Mouse (Mus musculus) heart, postnatal 0 days (tissue): ENCODE results near the gene Colgalt2. TPM values are rescaled to one million over a fixed set of nuclear protein-coding genes. Genes with fewer than 3 reads are reported as not detected.

Experiments used
- ATAC-seq: fragments of 200-750 bp; cut with Nextera tagmentation; 2 replicates; pipeline ENCODE4 v1.8.0; 2017; ENCODE audit warnings: low read depth, moderate number of reproducible peaks, moderate library complexity; ENCODE audit not compliant: insufficient read depth
- DNase-seq: peaks from one replicate; pipeline ENCODE4 v3.0.0-alpha.2; 2016; ENCODE audit warnings: low spot score
- H3K27ac ChIP-seq: fragments of 300-500 bp; sonication (generic); 2 replicates; pipeline ENCODE4 v1.5.1; 2014; ENCODE audit warnings: low read depth, mild to moderate bottlenecking
- H3K27me3 ChIP-seq: fragments of 300-500 bp; sonication (generic); 2 replicates; pipeline ENCODE4 v1.6.1; 2014; ENCODE audit warnings: low read length, mixed read lengths; ENCODE audit not compliant: control insufficient read depth, insufficient read depth
- H3K36me3 ChIP-seq: fragments of 300-500 bp; sonication (generic); replicated peaks from 2 replicates; pipeline ENCODE4 v1.6.1; 2014; ENCODE audit warnings: low read length, mixed read lengths; ENCODE audit not compliant: control insufficient read depth, insufficient read depth
- H3K4me1 ChIP-seq: fragments of 300-500 bp; sonication (generic); 2 replicates; pipeline ENCODE4 v1.6.1; 2014; ENCODE audit warnings: antibody characterized with exemption; ENCODE audit not compliant: control insufficient read depth, insufficient read depth
- H3K4me2 ChIP-seq: fragments of 300-500 bp; sonication (generic); 2 replicates; pipeline ENCODE4 v1.6.1; 2014; ENCODE audit warnings: low read depth, mild to moderate bottlenecking, low read length, moderate library complexity
- H3K4me3 ChIP-seq: fragments of 300-500 bp; sonication (generic); 2 replicates; pipeline ENCODE4 v1.5.1; 2014; ENCODE audit warnings: low read depth, low read length
- H3K9ac ChIP-seq: fragments of 300-500 bp; sonication (generic); replicated peaks from 2 replicates; pipeline ENCODE4 v1.6.1; 2014; ENCODE audit warnings: low read depth, low read length, mixed read lengths
- H3K9me3 ChIP-seq: fragments of 300-500 bp; sonication (generic); replicated peaks from 2 replicates; pipeline ENCODE4 v1.6.1; 2016; ENCODE audit warnings: low read length; ENCODE audit not compliant: control insufficient read depth
- CTCF ChIP-seq: IDR thresholded peaks from 2 replicates; pipeline ENCODE4 v1.5.1; 2016; ENCODE audit warnings: antibody characterized with exemption, control low read depth, low read depth
- EP300 ChIP-seq: IDR thresholded peaks from 2 replicates; pipeline ENCODE4 v1.6.1; 2016; ENCODE audit warnings: antibody characterized with exemption, low read depth
- WGBS: fragments of 180-500 bp; shearing (Covaris S2); extraction: QIAGEN DNeasy Blood & Tissue Kit; methylation state at CpG from one replicate; pipeline ENCODE4 v1.1.7; 2014; 5-methylcytosine and 5-hydroxymethylcytosine counted together
- polyA plus RNA-seq: library from polyadenylated mRNA; unstranded; fragments of >200 nt; fragmentation: Nextera tagmentation; extraction: Ambion mirVana; gene quantifications from 2 replicates; pipeline ENCODE4 v1.2.1, GENCODE M21; 2015
- total RNA-seq: library from RNA; depleted of rRNA; stranded (reverse); fragments of >200 nt; gene quantifications from 2 replicates; pipeline ENCODE4 v1.2.3, GENCODE M21; 2014; ENCODE audit warnings: low replicate concordance

Gene Colgalt2
- total and polyA plus RNA-seq, 2 experiments from 2014 or later: 1.7 to 4.6 TPM

- H3K9ac ChIP-seq: no peak overlapping the region
- H3K36me3 ChIP-seq: no peaks in the 10 kb centered on the region
- H3K27me3 ChIP-seq: no peaks in the 10 kb centered on the region
- ATAC-seq: no peak
- no peak for DNase-seq
- WGBS: 92% methylated on average over 11 of the region's 11 CpGs
- H3K4me3 ChIP-seq: no peak overlapping the region
- no peak overlapping the region for H3K27ac ChIP-seq
- H3K9me3 ChIP-seq: no peaks in the 10 kb centered on the region
- H3K4me1 ChIP-seq: no peaks in the 10 kb centered on the region
- no peak overlapping the region for H3K4me2 ChIP-seq
- TF ChIP-seq EP300: no peak
- TF ChIP-seq CTCF: no peak
Measured at GRCm38 (mm10) chr1:152508481-152509220, 109.0 kb downstream of the Colgalt2 start.

DNA sequence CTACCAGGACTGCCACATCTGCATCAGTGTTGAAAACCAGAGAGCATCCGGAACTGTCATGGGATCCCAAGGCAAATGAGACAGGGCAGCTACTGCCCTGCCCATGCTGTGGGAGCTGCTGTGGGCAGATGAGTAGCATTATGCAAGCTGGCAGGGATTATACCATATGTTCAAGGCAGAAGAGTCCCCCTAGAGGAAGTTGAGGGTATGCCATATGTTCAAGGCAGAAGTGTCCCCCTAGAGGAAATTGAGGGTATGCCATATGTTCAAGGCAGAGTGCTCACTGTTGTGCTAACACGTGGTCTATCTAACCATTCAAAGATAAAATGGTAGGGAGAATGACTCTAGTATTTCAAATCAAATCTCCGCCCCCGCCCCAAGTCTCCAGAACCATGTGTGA, 111.6 kb downstream of the Colgalt2 start:
- Histone ChIP-seq H3K9me3 (no peaks in the 10 kb centered on the region), H3K4me1 (0 out of 2 replicates have a peak, but pooled peaks cover 4% of the 10 kb centered on the region), H3K27me3 (no peaks in the 10 kb centered on the region), H3K4me2 (no peak overlapping the region), H3K27ac (no peak overlapping the region), H3K9ac (no peak overlapping the region), H3K36me3 (peaks cover 5% of the 10 kb centered on the region; the same call in 1 of the 2 replicates), H3K4me3 (no peak overlapping the region)
- ATAC-seq (peak; percentile 36), DNase-seq (peak; percentile 59)
- TF ChIP-seq CTCF: peak; percentile 96
- no peak for TF ChIP-seq EP300
- 65% methylated on average over 4 of the region's 4 CpGs for WGBS

DNA sequence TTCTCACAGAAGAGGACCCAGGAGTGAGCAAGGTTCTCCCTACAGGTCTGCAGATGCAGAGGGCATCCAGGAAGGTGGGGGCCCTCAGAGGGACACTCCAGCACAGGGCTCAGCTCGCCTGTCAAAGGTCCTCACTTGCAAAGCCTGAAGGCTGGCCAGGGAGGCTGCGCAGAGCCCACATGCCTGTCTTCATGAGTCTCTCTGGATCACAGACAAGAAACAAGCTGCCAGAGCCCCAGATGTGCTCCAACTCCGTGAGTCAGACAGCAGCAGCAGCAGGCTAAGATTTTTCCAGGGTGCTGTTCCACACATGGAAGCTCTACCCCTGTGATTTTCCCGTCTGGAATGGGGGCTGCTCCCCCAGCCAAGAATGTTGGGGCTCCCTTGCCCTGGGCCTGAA, 114.6 kb downstream of the Colgalt2 start:
- H3K4me2 ChIP-seq: no peak overlapping the region

DNA sequence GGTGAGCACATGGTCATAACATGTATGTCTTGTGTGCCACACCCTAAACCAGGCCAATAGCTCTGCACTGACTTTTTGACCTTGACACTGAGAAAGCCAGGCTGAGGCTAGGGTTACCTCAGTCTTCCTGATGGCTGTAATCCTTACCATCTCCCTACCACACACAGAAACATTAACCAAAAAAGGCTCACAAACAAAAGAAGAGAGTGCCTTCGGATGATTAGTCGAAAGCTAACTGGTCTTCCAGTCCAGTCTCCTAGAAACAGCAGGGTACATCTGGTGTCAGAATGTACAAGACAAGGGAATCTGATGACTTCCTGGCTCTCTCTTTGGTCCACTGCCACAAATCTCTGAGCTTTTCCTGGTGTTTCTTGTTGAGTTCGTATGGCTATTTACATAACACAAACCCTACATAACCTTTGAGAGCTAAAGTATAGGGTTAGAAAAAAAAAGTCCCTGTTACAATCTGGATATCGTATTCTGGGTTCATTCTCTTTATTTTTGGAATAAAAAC, 117.5 kb downstream of the Colgalt2 start:
- 82% methylated on average over 4 of the region's 4 CpGs for WGBS
- DNase-seq (no peak), ATAC-seq (no peak)
- no peak for TF ChIP-seq EP300
- TF ChIP-seq CTCF: no peak
- Histone ChIP-seq H3K4me2 (no peak overlapping the region), H3K9ac (no peak overlapping the region), H3K9me3 (no peaks in the 10 kb centered on the region), H3K36me3 (peaks cover 63% of the 10 kb centered on the region), H3K4me1 (0 out of 2 replicates have a peak, but pooled peaks cover 4% of the 10 kb centered on the region), H3K4me3 (no peak overlapping the region), H3K27ac (no peak overlapping the region), H3K27me3 (no peaks in the 10 kb centered on the region)

More for the DNA sequence above, 114.6 kb downstream of the Colgalt2 start:
- no peak overlapping the region for H3K9ac ChIP-seq
- ATAC-seq (peak; percentile 27), DNase-seq (peak; percentile 40)
- H3K4me1 ChIP-seq: 0 out of 2 replicates have a peak, but pooled peaks cover 4% of the 10 kb centered on the region
- 41% methylated on average over 4 of the region's 4 CpGs for WGBS
- no peaks in the 10 kb centered on the region for H3K9me3 ChIP-seq
- no peaks in the 10 kb centered on the region for H3K27me3 ChIP-seq
- H3K27ac ChIP-seq: peak overlapping the region; percentile 61; the same call in 1 of the 2 replicates
- TF ChIP-seq EP300: no peak
- no peak for TF ChIP-seq CTCF
- H3K36me3 ChIP-seq: peaks cover 35% of the 10 kb centered on the region
- H3K4me3 ChIP-seq: no peak overlapping the region

- Histone ChIP-seq H3K4me2 (no peak overlapping the region), H3K36me3 (peaks cover 79% of the 10 kb centered on the region), H3K4me3 (no peak overlapping the region), H3K4me1 (0 out of 2 replicates have a peak, but pooled peaks cover 11% of the 10 kb centered on the region), H3K27ac (no peak overlapping the region), H3K27me3 (no peaks in the 10 kb centered on the region), H3K9me3 (no peaks in the 10 kb centered on the region), H3K9ac (no peak overlapping the region)
- no peak for ATAC-seq
- TF ChIP-seq CTCF (no peak), EP300 (no peak)
- WGBS: 94% methylated on average over 8 of the region's 8 CpGs
- no peak for DNase-seq
Measured at GRCm38 (mm10) chr1:152518971-152519370, 119.3 kb downstream of the Colgalt2 start.
